Mouse (Mus musculus) CD4-positive, CD25-positive, alpha-beta regulatory T cell, adult 2 months (primary cell): ENCODE data around the gene Psapl1.
"Not testable (repeated sequence)": the region's sequence is repeated elsewhere in the genome, so short reads cannot be mapped to it uniquely, and the experiment has no call there.

Experiments used
- DNase-seq: peaks from one replicate; pipeline ENCODE4 v3.0.0-alpha.2; 2012; ENCODE audit warnings: low read depth, low spot score

Psapl1 gene

GRCm38 (mm10) chr5:36203421-36203820 lies 400 bp upstream of the Psapl1 start:
- DNase-seq = no peak

GRCm38 (mm10) chr5:36205397-36205796 lies 1.6 kb downstream of the Psapl1 start:
- no peak for DNase-seq

GRCm38 (mm10) chr5:36208803-36209202 lies 5.0 kb downstream of the Psapl1 start:
- DNase-seq = no peak

- no peak for DNase-seq
Observed at GRCm38 (mm10) chr5:36213310-36213709, 9.5 kb downstream of the Psapl1 start.

- DNase-seq = no peak
Observed at GRCm38 (mm10) chr5:36220105-36220504, 16.3 kb downstream of the Psapl1 start.

- DNase-seq = no peak
Observed at GRCm38 (mm10) chr5:36220626-36221025, 16.8 kb downstream of the Psapl1 start.

- peak; percentile 45 for DNase-seq
Observed at GRCm38 (mm10) chr5:36223787-36224186, 20.0 kb downstream of the Psapl1 start.

- no peak for DNase-seq
Observed at GRCm38 (mm10) chr5:36225855-36226254, 22.0 kb downstream of the Psapl1 start.

GRCm38 (mm10) chr5:36226296-36226695 lies 22.5 kb downstream of the Psapl1 start:
- no peak for DNase-seq

- no peak for DNase-seq
Observed at GRCm38 (mm10) chr5:36228405-36229370, 24.9 kb downstream of the Psapl1 start.

GRCm38 (mm10) chr5:36230301-36230780 lies 26.5 kb downstream of the Psapl1 start:
- no peak for DNase-seq

GRCm38 (mm10) chr5:36237526-36237925 lies 33.7 kb downstream of the Psapl1 start:
- DNase-seq = not testable (repeated sequence)

- DNase-seq = no peak
Observed at GRCm38 (mm10) chr5:36248022-36248421, 44.2 kb downstream of the Psapl1 start.

- no peak for DNase-seq
Observed at GRCm38 (mm10) chr5:36252746-36253504, 49.1 kb downstream of the Psapl1 start.

GRCm38 (mm10) chr5:36254642-36255516 lies 51.1 kb downstream of the Psapl1 start:
- no peak for DNase-seq
